Mouse (Mus musculus) heart, adult 9 months (tissue): ENCODE data around the gene Pla2g1b.

Experiments
- DNase-seq, 2 experiments: peaks; one replicate each; pipeline ENCODE4 v3.0.0; 2022; ENCODE audit warnings: low spot score in 2 of 2

The Pla2g1b gene

GRCm38 (mm10) chr5:115522531-115522930 is 56.5 kb downstream of the Pla2g1b start:
- DNase-seq: no peak

GRCm38 (mm10) chr5:115522981-115523499 is 57.0 kb downstream of the Pla2g1b start:
- DNase-seq: no peak

GRCm38 (mm10) chr5:115523971-115524370 is 57.9 kb downstream of the Pla2g1b start:
- DNase-seq: no peak
